Mouse (Mus musculus): ENCODE results near the gene Trip12. TPM values are rescaled to one million over a fixed set of nuclear protein-coding genes. Genes with fewer than 3 reads are reported as not detected.

Gene Trip12
- polyA plus RNA-seq (2012; fragmentation: generic; extraction: Trizol), result 41.7 TPM
- long read RNA-seq, experiment 1, partial matches to known transcripts, result 6 of 10 reads
- long read RNA-seq, experiment 1, other reads (novel, unspliced or antisense), result 4 of 10 reads
- long read RNA-seq, experiment 2, full-length matches to known transcripts, result 7 of 93 reads
- long read RNA-seq, experiment 2, partial matches to known transcripts, result 52 of 93 reads
- long read RNA-seq, experiment 2, other reads (novel, unspliced or antisense), result 34 of 93 reads

GRCm38 (mm10) chr1:84840018-84840664, at the start of gene Trip12:
TSS of gene Trip12 (minus strand) at chr1:84840516.
- peaks cover 73% of the 10 kb centered on the region for H3K79me2 ChIP-seq (ENCODE audit: control insufficient read depth, insufficient read depth)
- H3K36me3 ChIP-seq (ENCODE audit: control insufficient read depth, insufficient read depth), result no peaks in the 10 kb centered on the region
- TF ChIP-seq CEBPB (IDR thresholded peaks at IDR 0.05; ENCODE audit: low read depth) (no peak), MYOD1 (IDR thresholded peaks at IDR 0.05; ENCODE audit: control insufficient read depth, insufficient read length, low read depth) (no peak), MAX (IDR thresholded peaks at IDR 0.05) (no peak), USF1 (IDR thresholded peaks at IDR 0.05; ENCODE audit: low read depth) (no peak), CTCF (IDR thresholded peaks at IDR 0.05; ENCODE audit: control insufficient read depth, insufficient read depth, insufficient read length) (no peak), FOSL1 (IDR thresholded peaks at IDR 0.05; ENCODE audit: insufficient read depth, low read length, poor library complexity, severe bottlenecking) (no peak)
- H3K79me3 ChIP-seq (ENCODE audit: low read depth), result peaks cover 45% of the 10 kb centered on the region
- H3ac ChIP-seq (ENCODE audit: control insufficient read depth, insufficient read length, low read depth), result peak within 1 kb of the TSS; percentile 94
- no peaks in the 10 kb centered on the region for H3K27me3 ChIP-seq (ENCODE audit: control insufficient read depth, insufficient read depth, insufficient read length)
- peak within 1 kb of the TSS; percentile 89 for H3K4me3 ChIP-seq (ENCODE audit: insufficient read depth, poor library complexity, severe bottlenecking)

DNA sequence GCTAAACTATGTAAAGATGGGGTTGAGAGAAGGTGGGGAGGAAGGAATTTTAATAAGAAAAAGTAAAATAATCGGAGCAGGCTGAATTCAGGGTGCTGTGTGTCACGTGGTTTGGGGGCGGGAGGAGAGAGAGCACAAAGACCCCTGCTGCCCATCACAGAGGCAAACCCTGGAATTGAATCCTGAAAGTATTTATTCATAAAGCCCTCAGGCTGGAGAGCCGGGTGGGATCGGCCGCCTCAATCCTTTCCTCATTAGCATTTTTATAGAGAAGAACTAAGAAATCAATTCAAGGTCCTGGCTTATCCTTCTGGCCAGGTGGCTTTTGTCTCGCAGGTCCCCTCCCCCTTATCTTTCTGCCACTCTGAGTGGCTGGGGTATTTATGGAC, 49.7 kb upstream of the Trip12 start:
- H3K36me3 ChIP-seq (ENCODE audit: control insufficient read depth, insufficient read depth), result no peaks in the 10 kb centered on the region
- H3K79me3 ChIP-seq (ENCODE audit: low read depth), result no peaks in the 10 kb centered on the region
- no peak for TF ChIP-seq CEBPB (IDR thresholded peaks at IDR 0.05; ENCODE audit: low read depth)
- no peak for TF ChIP-seq MYOG (IDR thresholded peaks at IDR 0.05; ENCODE audit: control insufficient read depth, extremely low read depth, insufficient read length)
- no peak for TF ChIP-seq CTCF (IDR thresholded peaks at IDR 0.05; ENCODE audit: control insufficient read depth, insufficient read depth, insufficient read length)
- TF ChIP-seq MYOD1 (IDR thresholded peaks at IDR 0.05; ENCODE audit: control insufficient read depth, insufficient read length, low read depth), result no peak
- TF ChIP-seq USF1 (IDR thresholded peaks at IDR 0.05; ENCODE audit: low read depth), result no peak
- no peak for TF ChIP-seq MAX (IDR thresholded peaks at IDR 0.05)
- TF ChIP-seq FOSL1 (IDR thresholded peaks at IDR 0.05; ENCODE audit: insufficient read depth, low read length, poor library complexity, severe bottlenecking), result no peak
- H3K27me3 ChIP-seq (ENCODE audit: control insufficient read depth, insufficient read depth, insufficient read length), result no peaks in the 10 kb centered on the region
- H3K4me3 ChIP-seq (ENCODE audit: insufficient read depth, poor library complexity, severe bottlenecking), result no peak overlapping the region
- H3K79me2 ChIP-seq (ENCODE audit: control insufficient read depth, insufficient read depth), result no peaks in the 10 kb centered on the region
- no peak overlapping the region for H3ac ChIP-seq (ENCODE audit: control insufficient read depth, insufficient read length, low read depth)

DNA sequence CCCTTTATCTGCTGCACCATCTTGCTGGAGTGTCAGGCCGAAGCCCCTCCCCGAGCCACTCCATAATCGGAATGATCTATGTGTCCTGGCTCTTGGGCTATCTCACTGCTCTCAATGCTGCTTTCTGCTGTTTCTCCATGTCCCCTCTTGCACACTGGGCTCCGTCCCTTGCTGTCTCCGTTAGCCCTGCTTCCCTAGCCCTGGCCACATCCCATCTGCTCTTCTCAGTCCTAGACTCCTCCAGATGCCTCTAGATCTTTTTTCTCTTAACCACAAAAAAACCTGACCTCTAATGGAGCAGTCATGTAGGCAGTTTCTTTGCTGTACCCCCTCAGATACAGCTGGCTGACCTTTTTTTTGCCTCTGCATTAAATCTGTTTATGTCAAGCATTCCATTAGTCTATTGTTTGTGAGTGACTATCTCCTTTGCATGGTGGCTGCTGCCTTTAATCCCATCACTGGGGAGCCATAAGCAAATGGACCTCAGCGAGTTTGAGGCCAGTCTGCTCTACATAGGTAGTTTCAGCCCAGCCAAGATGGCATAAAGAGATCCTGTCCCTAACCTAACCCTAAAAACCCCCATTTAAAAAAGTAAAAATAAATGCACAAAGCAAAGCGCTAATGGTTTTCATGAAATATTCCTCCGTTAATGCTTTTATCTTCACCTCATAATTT, 49.2 kb upstream of the Trip12 start:
- H3ac ChIP-seq (ENCODE audit: control insufficient read depth, insufficient read length, low read depth), result no peak overlapping the region
- no peaks in the 10 kb centered on the region for H3K79me3 ChIP-seq (ENCODE audit: low read depth)
- no peaks in the 10 kb centered on the region for H3K79me2 ChIP-seq (ENCODE audit: control insufficient read depth, insufficient read depth)
- no peak overlapping the region for H3K4me3 ChIP-seq (ENCODE audit: insufficient read depth, poor library complexity, severe bottlenecking)
- no peaks in the 10 kb centered on the region for H3K36me3 ChIP-seq (ENCODE audit: control insufficient read depth, insufficient read depth)
- H3K27me3 ChIP-seq (ENCODE audit: control insufficient read depth, insufficient read depth, insufficient read length), result no peaks in the 10 kb centered on the region
- TF ChIP-seq MYOD1 (IDR thresholded peaks at IDR 0.05; ENCODE audit: control insufficient read depth, insufficient read length, low read depth), result no peak
- no peak for TF ChIP-seq MAX (IDR thresholded peaks at IDR 0.05)
- TF ChIP-seq CEBPB (IDR thresholded peaks at IDR 0.05; ENCODE audit: low read depth), result no peak
- TF ChIP-seq CTCF (IDR thresholded peaks at IDR 0.05; ENCODE audit: control insufficient read depth, insufficient read depth, insufficient read length), result no peak
- no peak for TF ChIP-seq FOSL1 (IDR thresholded peaks at IDR 0.05; ENCODE audit: insufficient read depth, low read length, poor library complexity, severe bottlenecking)
- no peak for TF ChIP-seq USF1 (IDR thresholded peaks at IDR 0.05; ENCODE audit: low read depth)
- no peak for TF ChIP-seq MYOG (IDR thresholded peaks at IDR 0.05; ENCODE audit: control insufficient read depth, extremely low read depth, insufficient read length)

GRCm38 (mm10) chr1:84885921-84886320, 45.6 kb upstream of the Trip12 start:
- TF ChIP-seq CTCF (IDR thresholded peaks at IDR 0.05; ENCODE audit: control insufficient read depth, insufficient read depth, insufficient read length), result no peak
- no peak for TF ChIP-seq CEBPB (IDR thresholded peaks at IDR 0.05; ENCODE audit: low read depth)
- no peak for TF ChIP-seq USF1 (IDR thresholded peaks at IDR 0.05; ENCODE audit: low read depth)
- no peak for TF ChIP-seq MYOG (IDR thresholded peaks at IDR 0.05; ENCODE audit: control insufficient read depth, extremely low read depth, insufficient read length)
- TF ChIP-seq FOSL1 (IDR thresholded peaks at IDR 0.05; ENCODE audit: insufficient read depth, low read length, poor library complexity, severe bottlenecking), result no peak
- no peak for TF ChIP-seq MYOD1 (IDR thresholded peaks at IDR 0.05; ENCODE audit: control insufficient read depth, insufficient read length, low read depth)
- no peak for TF ChIP-seq MAX (IDR thresholded peaks at IDR 0.05)
- Histone ChIP-seq H3K79me3 (ENCODE audit: low read depth) (no peaks in the 10 kb centered on the region), H3ac (ENCODE audit: control insufficient read depth, insufficient read length, low read depth) (no peak overlapping the region)

GRCm38 (mm10) chr1:84885174-84885573, 44.9 kb upstream of the Trip12 start:
- no peaks in the 10 kb centered on the region for H3K36me3 ChIP-seq (ENCODE audit: control insufficient read depth, insufficient read depth)
- TF ChIP-seq USF1 (IDR thresholded peaks at IDR 0.05; ENCODE audit: low read depth) (no peak), MYOD1 (IDR thresholded peaks at IDR 0.05; ENCODE audit: control insufficient read depth, insufficient read length, low read depth) (no peak), MYOG (IDR thresholded peaks at IDR 0.05; ENCODE audit: control insufficient read depth, extremely low read depth, insufficient read length) (no peak), CTCF (IDR thresholded peaks at IDR 0.05; ENCODE audit: control insufficient read depth, insufficient read depth, insufficient read length) (no peak)
- H3ac ChIP-seq (ENCODE audit: control insufficient read depth, insufficient read length, low read depth), result no peak overlapping the region
- H3K27me3 ChIP-seq (ENCODE audit: control insufficient read depth, insufficient read depth, insufficient read length), result no peaks in the 10 kb centered on the region
- H3K79me3 ChIP-seq (ENCODE audit: low read depth), result no peaks in the 10 kb centered on the region
- H3K4me3 ChIP-seq (ENCODE audit: insufficient read depth, poor library complexity, severe bottlenecking), result no peak overlapping the region
- no peaks in the 10 kb centered on the region for H3K79me2 ChIP-seq (ENCODE audit: control insufficient read depth, insufficient read depth)

More at GRCm38 (mm10) chr1:84885921-84886320, 45.6 kb upstream of the Trip12 start:
- H3K36me3 ChIP-seq (ENCODE audit: control insufficient read depth, insufficient read depth), result no peaks in the 10 kb centered on the region
- no peaks in the 10 kb centered on the region for H3K79me2 ChIP-seq (ENCODE audit: control insufficient read depth, insufficient read depth)
- H3K27me3 ChIP-seq (ENCODE audit: control insufficient read depth, insufficient read depth, insufficient read length), result no peaks in the 10 kb centered on the region
- H3K4me3 ChIP-seq (ENCODE audit: insufficient read depth, poor library complexity, severe bottlenecking), result no peak overlapping the region
